8 mouse cellular contexts compared by ENCODE assay signal in the genomic region with DNA sequence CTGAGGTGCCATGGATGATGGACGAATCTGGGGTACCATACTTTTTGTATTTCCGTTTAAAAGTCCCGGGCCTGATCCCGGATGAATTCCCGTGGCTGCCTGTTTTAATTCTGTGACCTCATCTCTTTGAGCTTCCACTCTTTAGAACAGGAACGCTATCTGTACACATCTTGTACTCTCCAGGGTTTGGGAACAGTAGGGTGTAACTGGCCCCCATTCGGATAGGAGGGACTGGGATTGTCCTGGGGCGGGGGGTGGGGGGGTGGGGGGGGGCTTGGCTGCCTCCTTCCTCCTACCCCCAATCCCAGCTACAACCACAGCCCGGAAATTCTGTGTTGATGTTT. TPM values are rescaled to one million over a fixed set of nuclear protein-coding genes. Genes with fewer than 3 reads are reported as not detected.
DNase-seq lines count a peak whose midpoint lies in the region; ATAC-seq and TF ChIP-seq lines count a peak whose summit lies in the region.

No protein-coding gene starts in this region.

- WGBS in heart, embryonic 11.5 days (ENCODE audit: insufficient replicate concordance): 9% methylated on average over 9 of the region's 9 CpGs
- 24% methylated on average over 9 of the region's 9 CpGs for WGBS in forebrain, postnatal 0 days
- 8% methylated on average over 9 of the region's 9 CpGs for WGBS in liver, embryonic 16.5 days (ENCODE audit: insufficient replicate concordance)

- intact Hi-C loops in heart, postnatal 14 days (cut with DNase I): loop anchor here (2.0 kb wide), 1 partner anchor 37 kb away; no protein-coding TSS in a partner anchor

- H3K4me1 ChIP-seq in heart, embryonic 11.5 days (ENCODE audit: control insufficient read depth, insufficient read depth, low read length): peaks cover 46% of the 10 kb centered on the region
- H3K4me1 ChIP-seq in forebrain, postnatal 0 days (ENCODE audit: insufficient read depth): no peaks in the 10 kb centered on the region
- H3K4me1 ChIP-seq in liver, embryonic 16.5 days (ENCODE audit: control insufficient read depth, low read depth, low read length): peaks cover 32% of the 10 kb centered on the region

- peak overlapping the region; percentile 62 for H3ac ChIP-seq in C2C12 (ENCODE audit: control insufficient read depth, insufficient read length, low read depth)

- H3K36me3 ChIP-seq in heart, embryonic 11.5 days (ENCODE audit: control insufficient read depth, insufficient read depth, low read length): no peaks in the 10 kb centered on the region
- no peaks in the 10 kb centered on the region for H3K36me3 ChIP-seq in C2C12 (ENCODE audit: control insufficient read depth, insufficient read depth)
- no peaks in the 10 kb centered on the region for H3K36me3 ChIP-seq in forebrain, postnatal 0 days (ENCODE audit: insufficient read depth)
- H3K36me3 ChIP-seq in liver, embryonic 16.5 days (ENCODE audit: control insufficient read depth, insufficient read depth): no peaks in the 10 kb centered on the region

- no peak for TF ChIP-seq CTCF in C2C12 (IDR thresholded peaks at IDR 0.05; ENCODE audit: control insufficient read depth, insufficient read depth, insufficient read length)
- no peak for TF ChIP-seq CTCF in forebrain, postnatal 0 days (IDR thresholded peaks at IDR 0.05; ENCODE audit: low read depth)

- H3K27ac ChIP-seq in heart, embryonic 11.5 days (ENCODE audit: low read depth, low read length): peak overlapping the region; percentile 71; the same call in 1 of the 2 replicates
- no peak overlapping the region for H3K27ac ChIP-seq in forebrain, postnatal 0 days (ENCODE audit: low read depth, low read length)
- H3K27ac ChIP-seq in liver, embryonic 16.5 days (ENCODE audit: low read length): no peak overlapping the region

- peak overlapping the region; percentile 90 for H3K4me2 ChIP-seq in heart, embryonic 11.5 days
- peak overlapping the region; percentile 98 for H3K4me2 ChIP-seq in forebrain, postnatal 0 days (ENCODE audit: low read depth)
- H3K4me2 ChIP-seq in liver, embryonic 16.5 days (ENCODE audit: low read depth, low read length): peak overlapping the region; percentile 60

- DNase-seq in heart, postnatal 14 days: no peak
- DNase-seq in forebrain, postnatal 0 days: no peak
- DNase-seq in adrenal gland, adult 8-10 months: no peak
- DNase-seq in testis, postnatal 14 days (ENCODE audit: low spot score): no peak
- no peak for DNase-seq in thymus, postnatal 0 days (ENCODE audit: low spot score)

- no peaks in the 10 kb centered on the region for H3K9me3 ChIP-seq in heart, embryonic 11.5 days (replicated peaks; ENCODE audit: control insufficient read depth, low read length)
- no peaks in the 10 kb centered on the region for H3K9me3 ChIP-seq in forebrain, postnatal 0 days (ENCODE audit: low read length)
- no peaks in the 10 kb centered on the region for H3K9me3 ChIP-seq in liver, embryonic 16.5 days (replicated peaks; ENCODE audit: control insufficient read depth, low read length)

- peaks cover 56% of the 10 kb centered on the region for H3K79me2 ChIP-seq in C2C12 (ENCODE audit: control insufficient read depth, insufficient read depth)

- H3K9ac ChIP-seq in heart, embryonic 11.5 days (ENCODE audit: low read depth, low read length): peak overlapping the region; percentile 89; the same call in 1 of the 2 replicates
- no peak overlapping the region for H3K9ac ChIP-seq in forebrain, postnatal 0 days
- H3K9ac ChIP-seq in liver, embryonic 16.5 days (ENCODE audit: low read depth, low read length): no peak overlapping the region; the same call in 1 of the 2 replicates

- no peaks in the 10 kb centered on the region for H3K27me3 ChIP-seq in heart, embryonic 11.5 days (ENCODE audit: control insufficient read depth, insufficient read depth, low read length)
- no peaks in the 10 kb centered on the region for H3K27me3 ChIP-seq in C2C12 (ENCODE audit: control insufficient read depth, insufficient read depth, insufficient read length)
- no peaks in the 10 kb centered on the region for H3K27me3 ChIP-seq in forebrain, postnatal 0 days (ENCODE audit: insufficient read depth, low read length)
- H3K27me3 ChIP-seq in liver, embryonic 16.5 days (ENCODE audit: control insufficient read depth, insufficient read depth, low read depth, low read length): peaks cover 4% of the 10 kb centered on the region

- no peak for ATAC-seq in heart, embryonic 11.5 days (replicated peaks; ENCODE audit: insufficient number of reproducible peaks, low FRiP score, low TSS enrichment)
- no peak for ATAC-seq in forebrain, postnatal 0 days
- no peak for ATAC-seq in liver, embryonic 16.5 days (ENCODE audit: low read depth)

- peaks cover 27% of the 10 kb centered on the region for H3K79me3 ChIP-seq in C2C12 (ENCODE audit: low read depth)

- H3K4me3 ChIP-seq in heart, embryonic 11.5 days (ENCODE audit: low read depth, low read length): peak overlapping the region; percentile 66
- H3K4me3 ChIP-seq in C2C12 (ENCODE audit: insufficient read depth, poor library complexity, severe bottlenecking): peak overlapping the region; percentile 38
- peak overlapping the region; percentile 47 for H3K4me3 ChIP-seq in forebrain, postnatal 0 days (ENCODE audit: low read depth, low read length)
- peak overlapping the region; percentile 63 for H3K4me3 ChIP-seq in liver, embryonic 16.5 days (ENCODE audit: low read depth, low read length)

TF ChIP-seq in C2C12, 6 proteins besides CTCF, POLR2A, EP300 and RAD21:
- TF ChIP-seq FOSL1 (IDR thresholded peaks at IDR 0.05; ENCODE audit: insufficient read depth, low read length, poor library complexity, severe bottlenecking) (no peak), MYOD1 (IDR thresholded peaks at IDR 0.05; ENCODE audit: control insufficient read depth, insufficient read length, low read depth) (no peak), USF1 (IDR thresholded peaks at IDR 0.05; ENCODE audit: low read depth) (no peak), MAX (IDR thresholded peaks at IDR 0.05) (no peak), MYOG (IDR thresholded peaks at IDR 0.05; ENCODE audit: control insufficient read depth, extremely low read depth, insufficient read length) (no peak), CEBPB (IDR thresholded peaks at IDR 0.05; ENCODE audit: low read depth) (no peak)

RNA-seq across cellular contexts. Expression of a gene that starts 1.4 kb away (rescaled TPM):
- 8.8 and 10.2 TPM in 2 replicates for polyA plus RNA-seq in heart, embryonic 11.5 days (2014; fragmentation: Nextera tagmentation; extraction: Ambion mirVana)
- 10 to 100 TPM; 23.1 to 26.1 TPM for total RNA-seq in heart, postnatal 14 days (2021)
- 16.7 TPM for polyA plus RNA-seq in C2C12 (2012; fragmentation: generic; extraction: Trizol)
- 1.3 and 3.3 TPM in 2 replicates for total RNA-seq in forebrain, postnatal 0 days (2014; rRNA removed)
- polyA plus RNA-seq in forebrain, postnatal 0 days (2015; fragmentation: Nextera tagmentation; extraction: Ambion mirVana): 1.5 and 1.9 TPM in 2 replicates
- polyA plus RNA-seq in liver, embryonic 16.5 days (2015; fragmentation: Nextera tagmentation; extraction: Ambion mirVana): 7.2 and 9.2 TPM in 2 replicates
- total RNA-seq in adrenal gland, adult 8-10 months (2022): 10 to 100 TPM; 11.3 to 18.2 (median 14.0) TPM
- 7.0 and 7.9 TPM in 2 replicates for polyA plus RNA-seq in thymus, postnatal 0 days (2015; fragmentation: Nextera tagmentation; extraction: Ambion mirVana)
